Mouse (Mus musculus): ENCODE results near the gene Tom1l2. TPM values are rescaled to one million over a fixed set of nuclear protein-coding genes. Genes with fewer than 3 reads are reported as not detected.

Tom1l2 gene
- total RNA-seq, 2 experiments from 2014 or later: 3.9 to 19.0 TPM

- no peak for ATAC-seq (replicated peaks; ENCODE audit: low FRiP score, low TSS enrichment, poor library complexity, severe bottlenecking)
Observed at GRCm38 (mm10) chr11:60309875-60310274, 42.8 kb downstream of the Tom1l2 start.

GRCm38 (mm10) chr11:60308506-60309116 lies 44.1 kb downstream of the Tom1l2 start:
- no peak for ATAC-seq (replicated peaks; ENCODE audit: low FRiP score, low TSS enrichment, poor library complexity, severe bottlenecking)

- no peak for ATAC-seq (replicated peaks; ENCODE audit: low FRiP score, low TSS enrichment, poor library complexity, severe bottlenecking)
Observed at GRCm38 (mm10) chr11:60308061-60308460, 44.6 kb downstream of the Tom1l2 start.

- peak; percentile 44; the same call in 1 of the 2 replicates for ATAC-seq (replicated peaks; ENCODE audit: low FRiP score, low TSS enrichment, poor library complexity, severe bottlenecking)
Observed at GRCm38 (mm10) chr11:60307375-60307825, 45.3 kb downstream of the Tom1l2 start.

- ATAC-seq (replicated peaks; ENCODE audit: low FRiP score, low TSS enrichment, poor library complexity, severe bottlenecking): peak; percentile 69; the same call in 1 of the 2 replicates
Observed at GRCm38 (mm10) chr11:60306834-60307233, 45.9 kb downstream of the Tom1l2 start.

GRCm38 (mm10) chr11:60305611-60306010 lies 47.1 kb downstream of the Tom1l2 start:
- ATAC-seq (replicated peaks; ENCODE audit: low FRiP score, low TSS enrichment, poor library complexity, severe bottlenecking): no peak

GRCm38 (mm10) chr11:60303497-60303896 lies 49.2 kb downstream of the Tom1l2 start:
- no peak for ATAC-seq (replicated peaks; ENCODE audit: low FRiP score, low TSS enrichment, poor library complexity, severe bottlenecking)

- peak; percentile 62; the same call in 1 of the 2 replicates for ATAC-seq (replicated peaks; ENCODE audit: low FRiP score, low TSS enrichment, poor library complexity, severe bottlenecking)
Observed at GRCm38 (mm10) chr11:60302354-60303083, 50.2 kb downstream of the Tom1l2 start.

- ATAC-seq (replicated peaks; ENCODE audit: low FRiP score, low TSS enrichment, poor library complexity, severe bottlenecking): no peak
Observed at GRCm38 (mm10) chr11:60301588-60302208, 51.0 kb downstream of the Tom1l2 start.

- ATAC-seq (replicated peaks; ENCODE audit: low FRiP score, low TSS enrichment, poor library complexity, severe bottlenecking): no peak
Observed at GRCm38 (mm10) chr11:60300318-60300717, 52.4 kb downstream of the Tom1l2 start.

GRCm38 (mm10) chr11:60297772-60298171 lies 54.9 kb downstream of the Tom1l2 start:
- ATAC-seq (replicated peaks; ENCODE audit: low FRiP score, low TSS enrichment, poor library complexity, severe bottlenecking): no peak

GRCm38 (mm10) chr11:60294630-60295313 lies 57.9 kb downstream of the Tom1l2 start:
- ATAC-seq (replicated peaks; ENCODE audit: low FRiP score, low TSS enrichment, poor library complexity, severe bottlenecking): peak; percentile 76; the same call in 1 of the 2 replicates

- no peak for ATAC-seq (replicated peaks; ENCODE audit: low FRiP score, low TSS enrichment, poor library complexity, severe bottlenecking)
Observed at GRCm38 (mm10) chr11:60293683-60294629, 58.7 kb downstream of the Tom1l2 start.

GRCm38 (mm10) chr11:60292718-60293117 lies 60.0 kb downstream of the Tom1l2 start:
- no peak for ATAC-seq (replicated peaks; ENCODE audit: low FRiP score, low TSS enrichment, poor library complexity, severe bottlenecking)

- no peak for ATAC-seq (replicated peaks; ENCODE audit: low FRiP score, low TSS enrichment, poor library complexity, severe bottlenecking)
Observed at GRCm38 (mm10) chr11:60288980-60289379, 63.7 kb downstream of the Tom1l2 start.

GRCm38 (mm10) chr11:60286311-60286710 lies 66.4 kb downstream of the Tom1l2 start:
- ATAC-seq (replicated peaks; ENCODE audit: low FRiP score, low TSS enrichment, poor library complexity, severe bottlenecking): no peak

- ATAC-seq (replicated peaks; ENCODE audit: low FRiP score, low TSS enrichment, poor library complexity, severe bottlenecking): peak; percentile 86
Observed at GRCm38 (mm10) chr11:60280429-60281414, 72.0 kb downstream of the Tom1l2 start.

- peak; percentile 35; the same call in 1 of the 2 replicates for ATAC-seq (replicated peaks; ENCODE audit: low FRiP score, low TSS enrichment, poor library complexity, severe bottlenecking)
Observed at GRCm38 (mm10) chr11:60279483-60279882, 73.2 kb downstream of the Tom1l2 start.

Data from megakaryocyte-erythroid progenitor cell, adult 5-6 weeks (primary cell).